Mouse (Mus musculus) spleen, postnatal 10 days (tissue): ENCODE measurements around the gene Rsu1.
"Not testable (repeated sequence)": the region's sequence is repeated elsewhere in the genome, so short reads cannot be mapped to it uniquely, and the experiment has no call there.

Experiments used
- DNase-seq, 2 experiments: peaks; one replicate each; pipeline ENCODE4 v3.0.0; 2021 to 2022; ENCODE audit warnings: low spot score in 2 of 2

Rsu1 gene

DNA sequence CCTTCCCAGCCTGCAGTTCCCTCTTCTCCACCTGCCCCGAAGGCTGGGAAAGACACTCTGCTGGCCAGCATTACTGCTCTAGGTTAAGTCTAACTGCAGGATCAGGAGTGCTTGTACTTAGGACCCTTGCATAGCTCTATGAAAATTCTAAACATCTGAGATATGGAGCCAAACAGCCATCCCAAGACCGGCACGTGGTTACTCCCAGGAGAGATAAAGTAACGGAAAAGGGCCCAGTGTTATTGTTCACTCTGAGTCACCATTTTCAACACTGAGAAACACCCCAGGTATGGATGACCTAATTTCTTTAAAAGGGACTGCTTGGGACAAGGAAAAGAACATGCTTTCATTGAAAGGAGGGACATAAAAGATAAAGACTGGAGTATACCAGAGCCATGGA lies 45.2 kb downstream of the Rsu1 start:
- no peak for DNase-seq

DNA sequence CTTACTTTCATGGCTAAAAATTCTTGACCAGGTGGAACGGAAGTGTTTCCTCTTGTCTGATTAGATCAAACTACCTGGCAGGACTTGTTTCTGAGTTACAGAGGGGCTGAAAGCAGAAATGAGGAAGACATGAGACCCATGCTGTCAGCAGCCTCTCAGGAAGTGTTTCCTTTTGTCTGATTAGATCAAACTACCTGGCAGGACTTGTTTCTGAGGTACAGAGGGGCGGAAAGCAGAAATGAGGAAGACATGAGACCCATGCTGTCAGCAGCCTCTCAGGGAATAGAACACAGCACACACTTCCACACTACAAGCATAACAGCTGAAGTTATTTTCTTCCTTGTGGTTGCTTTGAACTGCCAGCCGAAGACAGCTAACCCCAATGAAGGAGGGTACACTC lies 46.7 kb downstream of the Rsu1 start:
- DNase-seq = no peak

- DNase-seq = no peak
Measured at GRCm38 (mm10) chr2:13223451-13223850, 47.8 kb downstream of the Rsu1 start.

DNA sequence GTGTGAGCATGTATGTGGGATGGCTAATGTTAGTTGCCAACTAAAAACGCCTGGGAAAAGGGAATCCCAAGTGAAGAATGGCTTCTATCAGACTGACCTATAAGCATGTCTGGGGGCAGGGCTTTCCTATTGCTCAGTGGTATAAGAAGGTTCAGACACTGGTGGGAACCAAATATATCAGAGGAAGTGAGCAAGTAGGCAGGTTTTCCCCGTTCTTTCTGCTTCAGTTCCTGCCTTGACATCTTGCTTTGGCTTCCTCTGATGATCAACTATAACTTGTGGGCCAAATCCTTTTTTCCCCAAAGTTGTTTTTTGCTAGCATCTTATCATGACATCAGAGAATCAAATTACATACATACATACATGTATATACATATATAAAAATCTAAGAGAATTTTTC lies 51.1 kb downstream of the Rsu1 start:
- no peak for DNase-seq

DNA sequence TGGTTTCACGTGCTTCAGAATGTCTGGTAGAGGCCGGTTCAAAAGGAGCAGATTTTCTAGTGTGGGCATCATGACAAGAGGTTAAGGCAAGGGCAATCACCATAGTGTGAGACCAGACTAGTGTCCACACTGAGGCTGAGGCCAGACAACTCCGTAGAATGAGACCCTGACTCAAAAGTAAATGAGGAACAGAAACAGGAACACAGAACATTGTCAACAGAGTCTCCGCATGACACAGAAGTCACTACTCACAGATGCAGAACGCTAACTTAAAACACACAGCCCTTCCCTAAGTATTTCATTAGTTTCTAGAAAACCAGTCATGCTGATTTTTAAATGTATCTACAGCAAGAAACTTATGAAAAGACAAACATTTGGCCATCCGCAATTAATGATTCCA lies 53.1 kb downstream of the Rsu1 start:
- no peak for DNase-seq

GRCm38 (mm10) chr2:13206825-13207224 lies 64.4 kb downstream of the Rsu1 start:
- DNase-seq = no peak

GRCm38 (mm10) chr2:13206367-13206766 lies 64.8 kb downstream of the Rsu1 start:
- DNase-seq = no peak

- DNase-seq = no peak
Measured at GRCm38 (mm10) chr2:13202805-13203475, 68.3 kb downstream of the Rsu1 start.

- no peak for DNase-seq
Measured at GRCm38 (mm10) chr2:13199713-13200112, 71.5 kb downstream of the Rsu1 start.

DNA sequence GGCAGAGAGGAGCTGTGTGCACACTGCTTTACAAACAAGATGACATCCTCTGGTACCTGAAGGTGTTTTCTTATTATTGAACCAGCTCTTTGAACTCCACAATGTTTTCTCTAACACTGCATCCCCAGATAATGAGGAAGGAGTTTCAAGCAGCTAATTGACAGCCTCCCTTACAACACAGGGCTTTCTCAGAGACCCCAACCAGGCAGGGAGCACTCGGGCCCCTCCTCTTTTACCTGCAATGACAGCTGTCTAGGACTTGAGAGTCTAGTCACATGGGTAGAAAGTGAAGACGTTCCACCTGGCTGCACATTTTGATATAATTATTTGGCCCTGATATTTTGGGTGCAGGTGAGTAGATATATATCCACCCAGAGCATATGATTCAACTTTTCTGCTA lies 72.2 kb downstream of the Rsu1 start:
- no peak for DNase-seq

GRCm38 (mm10) chr2:13195540-13195939 lies 75.7 kb downstream of the Rsu1 start:
- no peak for DNase-seq

DNA sequence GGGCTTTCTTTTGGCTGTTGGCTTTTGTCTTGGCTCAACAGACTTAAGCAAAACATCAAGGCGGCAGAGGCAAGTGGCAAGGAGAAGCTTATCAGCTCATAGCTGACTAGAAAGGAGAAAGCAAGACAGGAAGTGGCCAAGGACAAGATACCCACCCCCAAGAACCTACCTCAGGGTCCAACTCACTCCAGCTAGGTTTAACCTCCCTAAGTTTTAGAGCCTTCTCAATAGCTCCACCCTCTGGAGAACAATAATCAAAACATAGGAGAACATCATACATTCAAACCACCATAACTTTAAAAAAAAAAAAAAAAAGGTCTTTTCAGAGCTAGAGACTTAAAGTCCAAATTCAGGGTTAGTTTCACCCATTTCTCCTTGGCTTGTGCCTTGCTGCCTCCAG lies 79.1 kb downstream of the Rsu1 start:
- DNase-seq = no peak

DNA sequence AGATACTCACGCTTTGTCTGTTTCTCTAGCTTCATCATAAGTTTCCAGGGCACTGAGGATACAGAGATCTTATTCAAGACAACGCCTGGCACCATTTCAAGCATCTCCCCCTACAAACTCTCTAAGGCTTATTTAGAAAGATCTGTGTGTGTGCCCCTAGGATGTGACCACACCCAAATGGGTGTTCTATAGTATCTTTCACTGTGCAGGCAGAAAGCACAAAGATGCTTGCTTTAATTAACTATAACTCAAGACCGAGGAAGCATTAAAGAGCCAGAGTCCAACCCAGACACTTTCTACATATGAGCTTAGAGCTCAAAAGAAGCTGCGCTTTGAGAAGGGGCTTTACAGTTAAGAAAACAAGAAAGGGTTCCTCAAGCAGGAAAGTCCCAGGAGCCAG lies 80.4 kb downstream of the Rsu1 start:
- DNase-seq = no peak

GRCm38 (mm10) chr2:13188831-13189495 lies 82.3 kb downstream of the Rsu1 start:
- no peak for DNase-seq

DNA sequence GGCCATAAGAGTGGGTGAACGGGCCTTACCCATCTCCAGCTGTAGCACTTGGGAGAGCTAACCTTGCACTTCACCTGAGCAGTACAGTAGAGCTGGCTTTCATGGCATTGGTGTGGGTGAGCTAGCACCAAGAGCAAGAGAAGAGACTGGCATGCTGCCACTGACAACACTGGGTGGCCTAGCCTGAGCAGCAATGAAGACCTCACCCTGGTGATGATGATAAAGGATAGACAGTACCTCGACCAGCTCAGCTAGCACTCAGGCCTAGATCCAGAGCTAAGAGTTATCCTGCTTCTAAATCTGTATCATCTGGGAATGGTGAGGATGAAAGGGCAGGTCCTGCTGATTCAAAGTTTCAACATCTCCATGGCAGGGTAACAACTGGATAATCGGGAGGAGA lies 88.1 kb downstream of the Rsu1 start:
- no peak for DNase-seq

DNA sequence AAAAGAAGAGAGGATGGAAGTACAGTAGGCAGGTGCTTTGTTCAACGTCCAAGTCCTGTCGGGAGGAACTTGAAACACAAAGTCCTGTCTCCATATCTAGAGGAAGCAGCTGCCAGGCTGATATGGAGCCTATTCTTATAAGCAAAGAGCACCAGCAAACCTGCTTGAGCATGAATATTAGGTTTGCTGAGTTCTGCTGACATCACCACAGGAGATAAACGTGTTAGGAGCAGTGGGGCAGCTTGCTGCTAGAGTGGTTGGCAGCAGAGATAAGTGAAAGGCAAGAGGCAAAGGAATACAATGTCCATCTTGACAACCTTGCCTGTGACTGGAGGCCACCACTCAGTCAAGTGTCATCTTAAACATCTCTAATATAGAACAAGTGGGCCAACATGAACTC lies 89.3 kb downstream of the Rsu1 start:
- not testable (repeated sequence) for DNase-seq

- DNase-seq = no peak
Measured at GRCm38 (mm10) chr2:13177698-13178395, 93.4 kb downstream of the Rsu1 start.

GRCm38 (mm10) chr2:13176304-13176620 lies 95.0 kb downstream of the Rsu1 start:
- no peak for DNase-seq

DNA sequence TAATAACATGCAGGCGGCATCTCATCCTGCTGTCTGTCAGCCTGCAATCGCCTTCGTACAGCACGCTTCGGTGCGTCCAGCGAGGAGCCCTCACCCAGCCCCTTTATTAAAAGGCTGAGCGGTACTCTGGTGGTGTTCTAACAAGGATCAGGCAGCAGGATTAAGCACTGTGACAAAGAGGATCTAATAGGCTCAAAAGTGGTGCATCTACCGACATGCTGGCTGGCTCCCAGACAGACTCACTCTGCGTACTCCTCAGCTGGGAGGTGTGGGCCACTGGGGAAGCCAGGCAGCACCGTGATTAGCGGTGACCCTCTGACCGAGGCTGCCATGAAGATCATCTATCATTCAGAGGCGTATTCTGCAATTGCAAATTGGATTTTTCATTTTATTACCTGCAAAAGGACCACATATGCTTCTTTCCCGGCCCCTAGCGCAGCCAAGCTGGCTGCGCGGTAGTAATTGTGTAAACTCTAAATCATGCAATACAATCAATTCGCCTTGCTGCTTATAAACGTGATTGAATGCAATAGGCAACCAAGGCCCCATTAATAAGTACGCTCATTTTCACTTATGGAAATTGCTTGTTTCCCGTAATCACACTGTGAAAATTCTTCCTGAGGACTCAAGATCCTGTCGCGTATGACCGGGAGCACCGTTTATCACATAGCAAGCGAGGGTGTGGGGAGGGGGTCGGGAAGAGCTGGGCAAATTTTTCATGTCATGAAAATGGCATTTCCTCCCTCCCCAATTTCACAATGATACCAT lies 95.5 kb downstream of the Rsu1 start:
- DNase-seq = no peak

GRCm38 (mm10) chr2:13174461-13174860 lies 96.8 kb downstream of the Rsu1 start:
- no peak for DNase-seq

DNA sequence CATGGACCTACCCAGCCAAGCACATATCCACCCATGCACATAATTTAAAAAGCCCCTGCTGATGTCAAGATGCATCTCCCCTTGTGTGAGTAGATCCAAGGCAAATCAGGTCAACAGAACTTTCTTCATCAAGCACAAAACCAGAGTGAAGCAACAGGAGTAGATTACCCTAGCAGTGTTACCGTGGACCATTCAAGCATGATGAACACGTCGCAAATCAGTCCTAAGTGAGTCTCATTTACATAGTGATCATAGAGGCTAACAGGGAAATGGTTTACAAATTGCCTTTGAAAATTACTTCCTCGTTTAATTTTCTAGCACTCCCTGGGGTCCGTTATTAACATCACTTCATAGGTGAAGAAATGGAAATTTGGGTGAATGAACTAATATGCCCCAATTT lies 100.6 kb downstream of the Rsu1 start:
- DNase-seq = no peak

GRCm38 (mm10) chr2:13169962-13170361 lies 101.3 kb downstream of the Rsu1 start:
- DNase-seq = no peak
